Mouse (Mus musculus) right cerebral cortex, postnatal 10 days (tissue): ENCODE data around the gene Map3k15.

Experiments used
- DNase-seq, 2 experiments: peaks; one replicate each; pipeline ENCODE4 v3.0.0; 2021; ENCODE audit warnings: low spot score in 2 of 2

Map3k15 gene

DNA sequence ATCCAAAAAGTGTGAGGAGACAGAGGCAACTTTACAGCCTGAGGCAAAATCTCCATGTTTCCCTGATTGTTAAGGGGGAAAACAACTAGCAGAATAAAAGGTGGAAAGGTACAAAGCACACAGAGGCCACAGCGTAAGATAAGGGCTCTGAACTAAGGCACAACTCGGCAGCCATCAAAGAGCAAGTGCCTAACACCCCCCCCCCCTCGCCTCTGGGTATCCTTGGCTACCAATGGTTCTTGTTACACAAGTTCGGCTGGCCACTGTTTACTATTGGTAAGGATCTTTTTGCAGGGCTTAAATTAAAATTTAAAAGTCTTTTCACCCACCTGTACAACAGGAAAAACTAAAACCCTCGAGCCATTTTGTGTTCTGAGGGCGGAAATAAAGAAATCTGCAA is 147.5 kb downstream of the Map3k15 start:
- no peak for DNase-seq

DNA sequence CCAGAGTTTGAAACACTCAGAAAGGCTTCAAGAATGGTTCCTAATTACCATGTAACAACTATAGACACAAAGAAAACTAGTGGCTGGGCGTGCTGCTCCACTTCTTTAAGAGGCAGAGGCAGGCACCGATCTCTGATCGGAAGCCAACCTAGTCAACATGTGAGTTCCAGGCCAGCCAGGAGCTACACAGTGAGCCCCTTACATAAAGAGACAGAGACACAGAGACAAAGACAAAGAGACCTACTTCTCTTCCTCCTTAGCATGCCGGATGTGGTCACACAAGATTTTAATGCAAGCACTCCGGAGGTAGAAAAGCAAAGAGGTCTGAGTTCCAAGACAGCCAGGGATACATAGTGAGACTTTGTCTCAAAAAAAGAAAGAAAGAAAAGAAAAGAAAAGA is 147.9 kb downstream of the Map3k15 start:
- DNase-seq = no peak

DNA sequence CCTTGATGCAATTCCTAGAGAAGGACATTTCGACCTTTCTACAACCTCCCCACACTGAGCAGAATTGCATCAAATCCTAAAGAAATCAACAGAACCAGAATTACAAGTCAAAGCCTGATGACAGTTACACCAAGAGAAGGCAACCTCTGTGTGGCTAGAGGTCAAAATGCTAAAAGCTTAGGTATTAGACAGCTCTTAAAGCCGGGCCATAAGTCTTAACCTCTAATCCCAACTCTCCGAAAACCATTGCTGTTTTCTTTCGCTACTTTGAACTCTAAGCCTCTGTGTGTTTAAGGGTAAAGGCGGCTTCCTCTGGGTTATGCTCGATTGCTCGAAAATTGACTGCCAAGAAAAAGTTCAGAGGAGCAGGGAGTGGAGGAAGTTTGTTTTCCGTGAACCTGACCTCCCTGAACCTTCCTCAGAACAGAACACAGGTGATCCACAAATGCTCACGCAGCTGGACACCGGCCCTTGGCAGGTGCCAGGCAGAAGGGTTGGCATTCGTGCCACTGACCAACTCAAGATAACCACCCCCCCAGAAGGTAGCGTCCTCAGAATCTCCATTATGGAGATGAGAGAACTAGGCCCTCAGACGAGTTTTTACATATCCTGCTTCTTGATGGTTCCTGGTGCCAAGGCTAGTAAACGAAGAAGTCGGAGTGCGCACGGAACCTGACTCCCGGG is 149.1 kb downstream of the Map3k15 start:
- no peak for DNase-seq

DNA sequence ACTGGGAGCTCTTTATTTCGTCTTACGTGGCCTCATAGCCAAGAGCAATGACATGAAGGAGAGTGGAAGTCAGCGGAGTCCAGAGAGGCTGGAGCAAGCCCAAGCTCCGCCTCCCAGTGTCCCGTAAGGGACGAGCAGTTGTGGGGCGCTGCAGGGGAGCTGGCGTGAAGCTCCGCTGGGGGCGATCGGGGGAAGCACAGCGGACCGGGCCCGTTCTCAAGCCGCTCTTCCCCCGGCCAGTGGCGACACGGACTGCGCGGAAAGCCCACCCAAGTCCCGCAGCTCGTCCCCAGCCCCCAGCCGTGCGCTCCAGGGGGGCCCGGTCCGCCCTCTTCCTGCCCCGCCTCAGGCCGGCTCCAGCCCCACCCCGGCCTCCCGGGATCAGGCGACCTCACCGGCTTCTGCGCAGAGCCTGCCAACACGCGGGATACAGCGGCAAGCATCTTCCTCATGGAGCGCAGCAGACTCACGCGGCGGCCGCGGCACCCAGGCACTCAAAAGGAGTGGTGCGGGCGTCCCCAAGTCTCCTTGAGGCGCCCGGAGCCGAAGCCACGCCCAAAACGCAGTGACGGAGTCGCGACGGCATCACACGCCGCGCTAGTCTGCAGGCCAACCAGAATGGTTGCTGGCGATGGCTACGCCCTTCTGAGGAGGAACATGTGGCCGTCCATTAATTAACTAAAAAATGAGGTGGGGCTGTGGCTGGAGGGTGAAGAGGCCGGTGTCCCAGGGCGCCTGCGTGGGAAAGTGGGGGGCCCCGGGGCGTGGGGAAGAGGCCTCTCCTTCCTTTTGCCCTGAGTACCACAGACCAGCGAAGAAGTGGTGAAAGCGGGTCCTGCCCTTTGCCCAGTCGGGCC is 149.9 kb downstream of the Map3k15 start, which contains the start of gene Pdha1:
Pdha1 (minus strand) TSS at position 553 of the 857 bp plus-strand sequence.
- DNase-seq = peak; percentile 93

GRCm38 (mm10) chrX:160146806-160147205 is 158.6 kb downstream of the Map3k15 start:
- no peak for DNase-seq

GRCm38 (mm10) chrX:160147406-160147805 is 159.2 kb downstream of the Map3k15 start:
- DNase-seq = no peak

DNA sequence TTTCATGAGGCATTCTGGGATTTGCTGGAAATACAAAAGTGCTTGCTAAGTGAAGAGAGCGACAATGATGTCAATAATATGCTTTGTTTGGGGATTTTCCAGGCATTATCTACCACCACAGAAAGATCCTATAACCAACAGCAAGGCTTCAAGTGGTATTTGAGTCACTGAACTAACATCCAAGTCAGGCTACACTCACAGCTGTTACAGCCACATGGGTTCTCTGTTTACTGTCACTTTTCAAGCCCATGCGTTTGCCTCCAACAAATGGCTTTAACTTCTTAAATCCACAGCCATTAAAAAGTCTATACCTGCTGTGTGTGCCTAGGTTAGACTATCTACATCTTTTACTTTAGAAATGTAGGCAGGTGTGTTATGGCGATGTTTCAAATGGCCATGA is 160.6 kb downstream of the Map3k15 start:
- no peak for DNase-seq

GRCm38 (mm10) chrX:160153147-160153815 is 165.0 kb downstream of the Map3k15 start:
- peak in 1 of 2 experiments; percentile 31 for DNase-seq

GRCm38 (mm10) chrX:160164259-160164658 is 176.0 kb downstream of the Map3k15 start:
- DNase-seq = no peak

GRCm38 (mm10) chrX:160166246-160166985 is 178.2 kb downstream of the Map3k15 start:
- DNase-seq = no peak

DNA sequence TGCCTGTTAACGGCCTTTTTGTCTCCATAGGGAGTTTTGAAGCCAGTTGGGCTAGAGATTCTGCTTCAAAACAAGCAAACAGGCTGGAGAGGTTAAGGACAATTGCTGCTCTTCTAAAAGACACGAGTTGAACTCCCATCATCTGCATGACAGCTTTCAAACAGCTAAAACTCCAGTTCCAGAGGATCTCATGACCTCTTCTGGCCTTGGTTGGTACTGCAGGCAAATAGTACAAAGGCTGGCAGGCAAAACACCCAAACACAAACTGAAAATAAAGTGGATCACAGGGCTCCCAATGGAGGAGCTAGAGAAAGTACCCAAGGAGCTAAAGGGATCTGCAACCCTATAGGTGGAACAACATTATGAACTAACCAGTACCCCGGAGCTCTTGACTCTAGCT is 181.9 kb downstream of the Map3k15 start:
- DNase-seq = peak; percentile 36 to 65
